ENCODE assay signal across 16 mouse cellular contexts in the genomic region with DNA sequence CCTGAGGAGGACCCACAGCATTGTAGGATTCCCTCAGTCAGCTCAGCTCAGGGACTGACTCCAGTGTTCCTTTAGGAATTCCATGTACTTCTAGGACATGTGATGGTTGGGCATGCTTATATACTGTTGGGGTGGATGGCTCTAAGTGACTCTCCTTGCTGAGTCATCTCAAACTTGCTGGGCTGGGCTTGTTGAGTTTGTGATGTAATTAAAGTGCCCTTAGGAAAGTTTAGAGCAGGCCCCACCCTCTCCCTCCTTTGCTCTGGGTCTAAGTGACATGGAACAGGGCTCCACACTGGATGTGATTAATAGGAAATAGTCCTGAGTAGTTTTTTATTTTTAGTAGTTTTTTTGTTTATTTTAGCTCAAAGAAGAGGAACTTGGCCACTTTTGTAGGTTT. TPM values are rescaled to one million over a fixed set of nuclear protein-coding genes. Genes with fewer than 3 reads are reported as not detected.
DNase-seq lines count a peak whose midpoint lies in the region; ATAC-seq lines count a peak whose summit lies in the region.
"Had no signal": no experiment of that assay in that cellular context is flagged by ENCODE, and none has a peak within 500 bp of the region (broad histone marks: within the 10 kb centered on the region; RNA-seq: fewer than 3 reads in every experiment).

No protein-coding gene starts in this region.

- H3K27me3 ChIP-seq in embryonic facial prominence, embryonic 13.5 days = no peaks in the 10 kb centered on the region
- no peaks in the 10 kb centered on the region for H3K27me3 ChIP-seq in embryonic facial prominence, embryonic 10.5 days (replicated peaks; ENCODE audit: low read depth, poor library complexity, severe bottlenecking)
- no peaks in the 10 kb centered on the region for H3K27me3 ChIP-seq in midbrain, embryonic 11.5 days (ENCODE audit: control insufficient read depth, insufficient read depth, low read length)
- no peaks in the 10 kb centered on the region for H3K27me3 ChIP-seq in midbrain, embryonic 13.5 days
- H3K27me3 ChIP-seq: hindbrain, embryonic 15.5 days; neural tube, embryonic 15.5 days had no signal

- ATAC-seq in embryonic facial prominence, embryonic 13.5 days (ENCODE audit: insufficient number of reproducible peaks, insufficient read depth, low FRiP score, low TSS enrichment, low read depth) = no peak
- no peak for ATAC-seq in midbrain, embryonic 11.5 days (ENCODE audit: low FRiP score)
- ATAC-seq in midbrain, embryonic 13.5 days = no peak

- H3K36me3 ChIP-seq in embryonic facial prominence, embryonic 13.5 days = no peaks in the 10 kb centered on the region
- no peaks in the 10 kb centered on the region for H3K36me3 ChIP-seq in embryonic facial prominence, embryonic 10.5 days (replicated peaks)
- no peaks in the 10 kb centered on the region for H3K36me3 ChIP-seq in midbrain, embryonic 11.5 days (ENCODE audit: control insufficient read depth, insufficient read depth, low read length)
- no peaks in the 10 kb centered on the region for H3K36me3 ChIP-seq in midbrain, embryonic 13.5 days
- H3K36me3 ChIP-seq: hindbrain, embryonic 15.5 days; neural tube, embryonic 15.5 days had no signal

- peaks cover 21% of the 10 kb centered on the region for H3K4me1 ChIP-seq in embryonic facial prominence, embryonic 13.5 days
- no peaks in the 10 kb centered on the region for H3K4me1 ChIP-seq in embryonic facial prominence, embryonic 10.5 days
- H3K4me1 ChIP-seq in midbrain, embryonic 11.5 days (ENCODE audit: control insufficient read depth, insufficient read depth, low read length) = no peaks in the 10 kb centered on the region
- H3K4me1 ChIP-seq in midbrain, embryonic 13.5 days (replicated peaks) = no peaks in the 10 kb centered on the region
- H3K4me1 ChIP-seq: hindbrain, embryonic 15.5 days; neural tube, embryonic 15.5 days had no signal

- H3K9ac ChIP-seq in embryonic facial prominence, embryonic 13.5 days = no peak overlapping the region
- H3K9ac ChIP-seq in midbrain, embryonic 11.5 days (ENCODE audit: low read length) = no peak overlapping the region
- H3K9ac ChIP-seq in midbrain, embryonic 13.5 days (replicated peaks) = no peak overlapping the region
- H3K9ac ChIP-seq: hindbrain, embryonic 15.5 days; neural tube, embryonic 15.5 days had no signal

- H3K4me2 ChIP-seq in embryonic facial prominence, embryonic 13.5 days = no peak overlapping the region
- H3K4me2 ChIP-seq in midbrain, embryonic 11.5 days = no peak overlapping the region
- no peak overlapping the region for H3K4me2 ChIP-seq in midbrain, embryonic 13.5 days (replicated peaks)
- H3K4me2 ChIP-seq: hindbrain, embryonic 15.5 days; neural tube, embryonic 15.5 days had no signal

- no peaks in the 10 kb centered on the region for H3K9me3 ChIP-seq in embryonic facial prominence, embryonic 13.5 days
- no peaks in the 10 kb centered on the region for H3K9me3 ChIP-seq in embryonic facial prominence, embryonic 10.5 days
- no peaks in the 10 kb centered on the region for H3K9me3 ChIP-seq in midbrain, embryonic 11.5 days (ENCODE audit: control insufficient read depth, low read length)
- H3K9me3 ChIP-seq in midbrain, embryonic 13.5 days = no peaks in the 10 kb centered on the region
- H3K9me3 ChIP-seq: hindbrain, embryonic 15.5 days; neural tube, embryonic 15.5 days had no signal

- intact Hi-C loops in gastrocnemius, postnatal 36 days (cut with DNase I) = no loop called here

- H3K27ac ChIP-seq in embryonic facial prominence, embryonic 13.5 days = peak overlapping the region; percentile 24; the same call in 1 of the 2 replicates
- H3K27ac ChIP-seq in embryonic facial prominence, embryonic 10.5 days (replicated peaks) = no peak overlapping the region
- H3K27ac ChIP-seq in midbrain, embryonic 11.5 days (ENCODE audit: low read depth, low read length) = no peak overlapping the region
- H3K27ac ChIP-seq in midbrain, embryonic 13.5 days = no peak overlapping the region
- H3K27ac ChIP-seq: hindbrain, embryonic 15.5 days; neural tube, embryonic 15.5 days had no signal

- no peak overlapping the region for H3K4me3 ChIP-seq in embryonic facial prominence, embryonic 13.5 days
- no peak overlapping the region for H3K4me3 ChIP-seq in embryonic facial prominence, embryonic 10.5 days
- no peak overlapping the region for H3K4me3 ChIP-seq in midbrain, embryonic 11.5 days (ENCODE audit: low read depth, low read length)
- no peak overlapping the region for H3K4me3 ChIP-seq in midbrain, embryonic 13.5 days (replicated peaks)
- H3K4me3 ChIP-seq: hindbrain, embryonic 15.5 days; neural tube, embryonic 15.5 days had no signal

- DNase-seq in embryonic facial prominence, embryonic 10.5 days (ENCODE audit: low spot score) = no peak
- DNase-seq in midbrain, embryonic 11.5 days (ENCODE audit: low spot score, missing footprints) = peak; percentile 4
- DNase-seq in large intestine, adult 2 months (ENCODE audit: low read depth, low spot score) = peak; percentile 85
- no peak for DNase-seq in cerebellum, adult 11-12 months
- DNase-seq in gastrocnemius, postnatal 36 days = no peak
- DNase-seq in yolk sac, embryonic 10.5 days (ENCODE audit: low spot score) = no peak
- DNase-seq: adrenal gland, postnatal 10 days; cerebellum, postnatal 14 days; gastrocnemius, postnatal 10 days; spleen, adult 18-20 months had no signal

RNA-seq across cellular contexts. Expression of a gene that starts 20.8 kb away (rescaled TPM):
- 105 and 118 TPM in 2 replicates for polyA plus RNA-seq in embryonic facial prominence, embryonic 13.5 days (2015; fragmentation: Nextera tagmentation; extraction: Ambion mirVana)
- 90.5 and 91.7 TPM in 2 replicates for polyA plus RNA-seq in embryonic facial prominence, embryonic 10.5 days (2016; fragmentation: Nextera tagmentation; extraction: Ambion mirVana)
- polyA plus RNA-seq in midbrain, embryonic 11.5 days (2014; fragmentation: Nextera tagmentation; extraction: Ambion mirVana) = 130 and 147 TPM in 2 replicates
- 83.0 and 84.4 TPM in 2 replicates for polyA plus RNA-seq in midbrain, embryonic 13.5 days (2015; fragmentation: Nextera tagmentation; extraction: Ambion mirVana)
- polyA plus RNA-seq in large intestine, adult 2 months (2012; rRNA removed) = 6.4 and 15.6 TPM in 2 replicates
- 10 to 100 TPM; 12.4 to 16.0 TPM for total RNA-seq in gastrocnemius, postnatal 36 days (2021)

RNA-seq across cellular contexts. Expression of a gene that starts 57.1 kb away (rescaled TPM):
- 14.3 and 17.3 TPM in 2 replicates for polyA plus RNA-seq in embryonic facial prominence, embryonic 13.5 days (2015; fragmentation: Nextera tagmentation; extraction: Ambion mirVana)
- 12.4 and 13.8 TPM in 2 replicates for polyA plus RNA-seq in embryonic facial prominence, embryonic 10.5 days (2016; fragmentation: Nextera tagmentation; extraction: Ambion mirVana)
- 16.0 and 16.1 TPM in 2 replicates for polyA plus RNA-seq in midbrain, embryonic 11.5 days (2014; fragmentation: Nextera tagmentation; extraction: Ambion mirVana)
- 20.2 and 26.7 TPM in 2 replicates for polyA plus RNA-seq in midbrain, embryonic 13.5 days (2015; fragmentation: Nextera tagmentation; extraction: Ambion mirVana)
- polyA plus RNA-seq in large intestine, adult 2 months (2012; rRNA removed) = not detected in 2 replicates
- total RNA-seq in gastrocnemius, postnatal 36 days (2021) = 1 to 10 TPM; 2.5 to 3.5 TPM
- polyA plus RNA-seq: C2C12; urinary bladder, adult 2 months had no signal

Comparison
In these comparisons a context has a peak if more than half of its experiments do, and no peak if none do; other contexts are left out.
1. DNase-seq: peak in midbrain, embryonic 11.5 days (single experiment) and large intestine, adult 2 months (single experiment); none in embryonic facial prominence, embryonic 10.5 days (single experiment), cerebellum, adult 11-12 months (single experiment), gastrocnemius, postnatal 36 days (0 of 2) and yolk sac, embryonic 10.5 days (single experiment).
2. RNA of a gene that starts 57.1 kb away (polyA plus RNA-seq): 20.2 to 26.7 TPM in midbrain, embryonic 13.5 days, 14.3 to 17.3 TPM in embryonic facial prominence, embryonic 13.5 days, 16.0 to 16.1 TPM in midbrain, embryonic 11.5 days and 12.4 to 13.8 TPM in embryonic facial prominence, embryonic 10.5 days; not detected in large intestine, adult 2 months; every median in the first group is over 10 times any median in the second.